Mouse (Mus musculus) frontal cortex, postnatal 10 days (tissue): Measurements from ENCODE around the gene Exoc3l.

ENCODE experiments used
- DNase-seq, 2 experiments: peaks; one replicate each; pipeline ENCODE4 v3.0.0; 2022; ENCODE audit warnings: low spot score in 2 of 2, mixed read lengths in 1 of 2

The Exoc3l gene

GRCm38 (mm10) chr8:105268342-105269074, 27.4 kb downstream of the Exoc3l start:
- DNase-seq = peak; percentile 73 to 80

GRCm38 (mm10) chr8:105266775-105267174, 29.1 kb downstream of the Exoc3l start:
- DNase-seq = no peak

GRCm38 (mm10) chr8:105265128-105265527, 30.8 kb downstream of the Exoc3l start:
- no peak for DNase-seq

GRCm38 (mm10) chr8:105264024-105264982, 31.6 kb downstream of the Exoc3l start, which contains the start of the genes Tradd and Fbxl8:
Tradd (minus strand) TSS chr8:105264609.
Fbxl8 (plus strand) TSS chr8:105264648.
- peak in 1 of 2 experiments; percentile 43 for DNase-seq

GRCm38 (mm10) chr8:105263244-105263912, 32.5 kb downstream of the Exoc3l start:
- DNase-seq = no peak

- DNase-seq = no peak
Observed at GRCm38 (mm10) chr8:105261326-105261980, 34.4 kb downstream of the Exoc3l start.

- DNase-seq = no peak
Observed at GRCm38 (mm10) chr8:105260371-105261099, 35.4 kb downstream of the Exoc3l start.

- peak in 1 of 2 experiments; percentile 66 for DNase-seq
Observed at GRCm38 (mm10) chr8:105259721-105260320, 36.1 kb downstream of the Exoc3l start.

GRCm38 (mm10) chr8:105258911-105259720, 36.8 kb downstream of the Exoc3l start:
- DNase-seq = no peak

- DNase-seq = no peak
Observed at GRCm38 (mm10) chr8:105257318-105258114, 38.4 kb downstream of the Exoc3l start.

GRCm38 (mm10) chr8:105254966-105255350, 40.9 kb downstream of the Exoc3l start, which contains the start of gene B3gnt9:
B3gnt9 (minus strand) TSS chr8:105255153.
- peak in 1 of 2 experiments; percentile 44 for DNase-seq

- DNase-seq = peak; percentile 77 to 87
Observed at GRCm38 (mm10) chr8:105254152-105254965, 41.5 kb downstream of the Exoc3l start.

- no peak for DNase-seq
Observed at GRCm38 (mm10) chr8:105253766-105254151, 42.1 kb downstream of the Exoc3l start.

GRCm38 (mm10) chr8:105252680-105253537, 43.0 kb downstream of the Exoc3l start:
- no peak for DNase-seq

GRCm38 (mm10) chr8:105251954-105252353, 43.9 kb downstream of the Exoc3l start:
- DNase-seq = no peak

GRCm38 (mm10) chr8:105241016-105241415, 54.9 kb downstream of the Exoc3l start:
- DNase-seq = no peak
